In the genomic region with DNA sequence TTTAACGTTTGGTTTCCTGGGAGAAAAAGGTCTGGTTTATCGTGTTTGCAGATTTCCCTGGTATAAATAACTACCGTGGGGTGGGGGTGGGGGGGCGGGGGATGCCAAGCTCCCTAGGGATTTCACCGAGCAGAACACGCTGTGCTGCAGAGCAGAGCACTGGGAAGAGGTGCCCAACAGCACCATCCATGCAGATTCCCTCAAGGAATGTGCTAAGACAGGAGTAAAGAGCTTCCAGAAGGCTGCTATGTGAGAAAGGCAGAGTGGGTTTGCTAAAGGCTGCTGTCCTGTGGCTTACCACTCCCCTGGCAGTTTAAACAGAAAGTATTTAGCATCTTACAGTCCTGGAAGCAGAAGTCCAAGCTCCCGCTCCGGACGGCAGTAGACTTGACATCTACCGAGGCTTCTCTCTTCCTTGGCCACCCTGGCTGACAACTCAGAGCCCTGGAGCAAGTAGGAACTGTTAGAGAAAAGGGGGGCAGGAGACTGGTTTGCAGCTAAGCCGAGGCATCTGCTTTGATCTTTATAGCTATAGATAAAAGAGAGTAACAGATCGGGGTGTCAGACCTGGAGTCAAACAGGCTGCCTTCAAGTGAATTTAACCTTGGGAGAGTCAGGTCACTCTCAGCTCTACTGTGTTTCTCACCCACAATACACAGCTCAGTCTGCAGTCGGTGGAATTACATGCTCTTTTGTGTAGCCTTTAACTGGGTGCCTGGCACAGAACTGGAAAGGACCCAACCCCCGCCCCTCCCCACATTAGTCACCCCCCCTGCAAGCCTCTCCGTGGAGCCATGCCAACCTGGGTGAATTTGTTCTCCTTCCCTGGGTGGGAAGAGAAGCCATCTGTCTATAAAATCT, we compare ENCODE assay signal across 10 mouse cellular contexts.
DNase-seq lines count a peak whose midpoint lies in the region; ATAC-seq lines count a peak whose summit lies in the region.
"Had no signal": no experiment of that assay in that cellular context is flagged by ENCODE, and none has a peak within 500 bp of the region (broad histone marks: within the 10 kb centered on the region; RNA-seq: fewer than 3 reads in every experiment).

No protein-coding gene starts in this region.

- peak overlapping the region; percentile 23; the same call in 1 of the 2 replicates for H3K9ac ChIP-seq in kidney, embryonic 14.5 days (ENCODE audit: low read depth, low read length)
- 0 out of 2 replicates have a peak overlapping the region, but pooled peaks have one; percentile 44 for H3K9ac ChIP-seq in heart, embryonic 16.5 days (ENCODE audit: low read length)
- H3K9ac ChIP-seq: liver, embryonic 15.5 days had no signal

- H3K4me1 ChIP-seq in kidney, embryonic 14.5 days (ENCODE audit: control insufficient read depth, insufficient read depth, low read length) = peaks cover 9% of the 10 kb centered on the region
- peaks cover 9% of the 10 kb centered on the region for H3K4me1 ChIP-seq in heart, embryonic 16.5 days (ENCODE audit: control insufficient read depth, insufficient read depth, low read length)
- H3K4me1 ChIP-seq: liver, embryonic 15.5 days had no signal

- 16% methylated on average over 15 of the region's 15 CpGs for WGBS in kidney, embryonic 14.5 days
- 20% methylated on average over 15 of the region's 15 CpGs for WGBS in heart, embryonic 16.5 days

- H3K4me2 ChIP-seq in kidney, embryonic 14.5 days (replicated peaks; ENCODE audit: low read depth, low read length) = no peak overlapping the region
- H3K4me2 ChIP-seq in heart, embryonic 16.5 days (ENCODE audit: low read depth, low read length) = peak overlapping the region; percentile 52
- H3K4me2 ChIP-seq: liver, embryonic 15.5 days had no signal

- no peak for DNase-seq in kidney, adult 8-10 months
- DNase-seq in cerebellum, adult 18-20 months = peak; percentile 54 to 68
- DNase-seq in left cerebral cortex, postnatal 14 days (ENCODE audit: low spot score in 2 of 2) = peak; percentile 69 to 70
- peak; percentile 90 for DNase-seq in right cerebral cortex, postnatal 4 days
- DNase-seq in urinary bladder, adult 18-20 months (ENCODE audit: low spot score in 2 of 2) = no peak

- intact Hi-C loops in left cerebral cortex, postnatal 14 days (cut with DNase I) = loop anchor here (1.0 to 5.0 kb wide), 2 partner anchors 45 kb away; no protein-coding TSS in a partner anchor

- H3K9me3 ChIP-seq in kidney, embryonic 14.5 days (ENCODE audit: control insufficient read depth, low read length) = no peaks in the 10 kb centered on the region
- H3K9me3 ChIP-seq in heart, embryonic 16.5 days (replicated peaks; ENCODE audit: control insufficient read depth, low read length) = no peaks in the 10 kb centered on the region
- H3K9me3 ChIP-seq: G1E; liver, embryonic 15.5 days had no signal

- H3K36me3 ChIP-seq in kidney, embryonic 14.5 days (ENCODE audit: control insufficient read depth, insufficient read depth, low read length) = no peaks in the 10 kb centered on the region
- H3K36me3 ChIP-seq in heart, embryonic 16.5 days (ENCODE audit: control insufficient read depth, insufficient read depth) = no peaks in the 10 kb centered on the region
- H3K36me3 ChIP-seq: G1E; liver, embryonic 15.5 days had no signal

- no peak overlapping the region for H3K27ac ChIP-seq in kidney, embryonic 14.5 days (ENCODE audit: low read depth, low read length)
- no peak overlapping the region for H3K27ac ChIP-seq in heart, embryonic 16.5 days (ENCODE audit: low read length)
- H3K27ac ChIP-seq: liver, embryonic 15.5 days had no signal

- ATAC-seq in kidney, embryonic 14.5 days (ENCODE audit: low FRiP score, low TSS enrichment) = no peak
- no peak for ATAC-seq in heart, embryonic 16.5 days (replicated peaks; ENCODE audit: extremely low read depth, insufficient read depth, low FRiP score)
- no peak for ATAC-seq in erythroblast, adult 5-6 weeks (replicated peaks; ENCODE audit: low FRiP score, poor library complexity, severe bottlenecking)

- no peak overlapping the region for H3K4me3 ChIP-seq in kidney, embryonic 14.5 days (ENCODE audit: low read length)
- H3K4me3 ChIP-seq in heart, embryonic 16.5 days (ENCODE audit: low read length) = peak overlapping the region; percentile 20
- H3K4me3 ChIP-seq: liver, embryonic 15.5 days had no signal

- H3K27me3 ChIP-seq in kidney, embryonic 14.5 days (ENCODE audit: control insufficient read depth, insufficient read depth, low read length) = no peaks in the 10 kb centered on the region
- no peaks in the 10 kb centered on the region for H3K27me3 ChIP-seq in heart, embryonic 16.5 days (ENCODE audit: control insufficient read depth, insufficient read depth, low read length)
- H3K27me3 ChIP-seq: liver, embryonic 15.5 days had no signal

Comparison
In these comparisons a context has a peak if more than half of its experiments do, and no peak if none do; other contexts are left out.
1. DNase-seq: peak in cerebellum, adult 18-20 months (2 of 2), left cerebral cortex, postnatal 14 days (2 of 2) and right cerebral cortex, postnatal 4 days (single experiment); none in kidney, adult 8-10 months (0 of 2) and urinary bladder, adult 18-20 months (0 of 2).